Mouse (Mus musculus): ENCODE data around the gene Man1a. TPM values are rescaled to one million over a fixed set of nuclear protein-coding genes. Genes with fewer than 3 reads are reported as not detected.

The Man1a gene
- total and polyA plus RNA-seq, 3 experiments: 5.8 to 7.3 TPM; not detected in 1

DNA sequence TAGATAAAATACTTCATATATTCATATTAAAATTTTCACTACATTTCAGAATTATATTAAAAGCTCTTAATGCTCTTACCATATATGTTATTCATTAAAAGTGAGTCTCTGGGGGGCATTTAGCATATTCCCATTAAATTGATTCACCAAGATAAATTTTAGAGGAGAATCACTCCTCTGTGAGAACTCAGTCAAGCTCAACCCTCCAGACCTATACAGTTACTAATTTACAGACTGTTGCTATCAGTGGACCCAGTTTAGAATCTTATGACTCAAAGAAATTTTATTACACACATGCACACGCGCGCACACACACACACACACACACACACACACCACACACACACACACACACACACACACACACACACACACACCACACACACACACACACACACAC, 81.8 kb downstream of the Man1a start:
- H3K79me2 ChIP-seq (ENCODE audit: control insufficient read depth, insufficient read depth, low read length, poor library complexity): no peaks in the 10 kb centered on the region
- H3K36me3 ChIP-seq (ENCODE audit: control insufficient read depth in 1 of 2, insufficient read depth in 2 of 2, low read length in 2 of 2): no peaks in the 10 kb centered on the region
- no peak overlapping the region for H3K9ac ChIP-seq (ENCODE audit: control insufficient read depth, low read depth, low read length, poor library complexity, severe bottlenecking)
- no peaks in the 10 kb centered on the region for H3K4me1 ChIP-seq (ENCODE audit: control insufficient read depth in 1 of 2, insufficient read depth in 2 of 2, low read length in 2 of 2)
- H3K9me3 ChIP-seq (replicated peaks; ENCODE audit: insufficient read depth, low read length): no peaks in the 10 kb centered on the region
- no peak overlapping the region for H3K4me3 ChIP-seq (ENCODE audit: control insufficient read depth in 1 of 2, insufficient read depth in 1 of 2, low read depth in 2 of 2, low read length in 2 of 2)
- TF ChIP-seq UBTF (IDR thresholded peaks at IDR 0.05; ENCODE audit: borderline replicate concordance, insufficient read depth, low read depth, low read length): no peak
- TF ChIP-seq SMC3 (IDR thresholded peaks at IDR 0.05; ENCODE audit: low read depth, low read length): no peak
- no peak for TF ChIP-seq POLR2A (IDR thresholded peaks at IDR 0.05; ENCODE audit: control insufficient read depth in 1 of 2, insufficient read depth in 1 of 2, low read depth in 1 of 2, low read length in 2 of 2, poor library complexity in 1 of 2)
- TF ChIP-seq MAFK (IDR thresholded peaks at IDR 0.05; ENCODE audit: borderline replicate concordance, low read depth, low read length): no peak
- no peak for TF ChIP-seq NELFE (IDR thresholded peaks at IDR 0.05; ENCODE audit: low read depth, low read length)
- no peak for TF ChIP-seq SIN3A (IDR thresholded peaks at IDR 0.05; ENCODE audit: low read length)
- no peak for TF ChIP-seq TAL1 (IDR thresholded peaks at IDR 0.05; ENCODE audit: low read length)
- no peak for TF ChIP-seq USF1 (IDR thresholded peaks at IDR 0.05; ENCODE audit: low read depth, low read length)
- H3K27ac ChIP-seq (ENCODE audit: control insufficient read depth, low read depth, low read length): no peak overlapping the region
- DNase-seq (ENCODE audit: low read depth, low spot score): no peak
- H3K27me3 ChIP-seq (ENCODE audit: control insufficient read depth in 1 of 2, insufficient read depth in 2 of 2, low read length in 2 of 2): no peaks in the 10 kb centered on the region

- TF ChIP-seq ELF1 (IDR thresholded peaks at IDR 0.05; ENCODE audit: low read depth, low read length): no peak
- no peak for TF ChIP-seq SIN3A (IDR thresholded peaks at IDR 0.05; ENCODE audit: low read length)
- Histone ChIP-seq H3K27me3 (ENCODE audit: control insufficient read depth in 1 of 2, insufficient read depth in 2 of 2, low read length in 2 of 2) (no peaks in the 10 kb centered on the region), H3K4me1 (ENCODE audit: control insufficient read depth in 1 of 2, insufficient read depth in 2 of 2, low read length in 2 of 2) (no peaks in the 10 kb centered on the region), H3K79me2 (ENCODE audit: control insufficient read depth, insufficient read depth, low read length, poor library complexity) (no peaks in the 10 kb centered on the region), H3K27ac (ENCODE audit: control insufficient read depth, low read depth, low read length) (no peak overlapping the region), H3K9ac (ENCODE audit: control insufficient read depth, low read depth, low read length, poor library complexity, severe bottlenecking) (no peak overlapping the region), H3K36me3 (ENCODE audit: control insufficient read depth in 1 of 2, insufficient read depth in 2 of 2, low read length in 2 of 2) (no peaks in the 10 kb centered on the region), H3K4me3 (ENCODE audit: control insufficient read depth in 1 of 2, insufficient read depth in 1 of 2, low read depth in 2 of 2, low read length in 2 of 2) (no peak overlapping the region), H3K9me3 (replicated peaks; ENCODE audit: insufficient read depth, low read length) (no peaks in the 10 kb centered on the region)
- DNase-seq (ENCODE audit: low read depth, low spot score): no peak
Observed at GRCm38 (mm10) chr10:53990434-53990833, 86.0 kb downstream of the Man1a start.

GRCm38 (mm10) chr10:53984894-53985293, 91.5 kb downstream of the Man1a start:
- no peak overlapping the region for H3K9ac ChIP-seq (ENCODE audit: control insufficient read depth, low read depth, low read length, poor library complexity, severe bottlenecking)
- H3K27me3 ChIP-seq (ENCODE audit: control insufficient read depth in 1 of 2, insufficient read depth in 2 of 2, low read length in 2 of 2): no peaks in the 10 kb centered on the region
- no peak overlapping the region for H3K4me3 ChIP-seq (ENCODE audit: control insufficient read depth in 1 of 2, insufficient read depth in 1 of 2, low read depth in 2 of 2, low read length in 2 of 2)
- DNase-seq (ENCODE audit: low read depth, low spot score): no peak
- TF ChIP-seq ZKSCAN1 (IDR thresholded peaks at IDR 0.05; ENCODE audit: low read depth, low read length): no peak
- TF ChIP-seq SMC3 (IDR thresholded peaks at IDR 0.05; ENCODE audit: low read depth, low read length): no peak
- TF ChIP-seq SIN3A (IDR thresholded peaks at IDR 0.05; ENCODE audit: low read length): no peak
- TF ChIP-seq MYB (IDR thresholded peaks at IDR 0.05; ENCODE audit: low read depth, low read length): no peak
- TF ChIP-seq GABPA (IDR thresholded peaks at IDR 0.05; ENCODE audit: low read depth, low read length): no peak
- no peak for TF ChIP-seq UBTF (IDR thresholded peaks at IDR 0.05; ENCODE audit: borderline replicate concordance, insufficient read depth, low read depth, low read length)
- no peak for TF ChIP-seq HCFC1 (IDR thresholded peaks at IDR 0.05; ENCODE audit: low read depth, low read length)
- no peak for TF ChIP-seq NRF1 (IDR thresholded peaks at IDR 0.05; ENCODE audit: insufficient read depth, low read depth, low read length, poor library complexity, severe bottlenecking)
- TF ChIP-seq EP300 (IDR thresholded peaks at IDR 0.05; ENCODE audit: low read depth in 1 of 2, low read length in 2 of 2): no peak
- no peak for TF ChIP-seq TAL1 (IDR thresholded peaks at IDR 0.05; ENCODE audit: low read length)
- TF ChIP-seq MYC (IDR thresholded peaks at IDR 0.05; ENCODE audit: low read depth, low read length): no peak
- no peak for TF ChIP-seq CHD1 (IDR thresholded peaks at IDR 0.05; ENCODE audit: low read depth, low read length)
- no peaks in the 10 kb centered on the region for H3K36me3 ChIP-seq (ENCODE audit: control insufficient read depth in 1 of 2, insufficient read depth in 2 of 2, low read length in 2 of 2)
- H3K9me3 ChIP-seq (replicated peaks; ENCODE audit: insufficient read depth, low read length): no peaks in the 10 kb centered on the region
- no peak overlapping the region for H3K27ac ChIP-seq (ENCODE audit: control insufficient read depth, low read depth, low read length)
- H3K4me1 ChIP-seq (ENCODE audit: control insufficient read depth in 1 of 2, insufficient read depth in 2 of 2, low read length in 2 of 2): no peaks in the 10 kb centered on the region
- H3K79me2 ChIP-seq (ENCODE audit: control insufficient read depth, insufficient read depth, low read length, poor library complexity): no peaks in the 10 kb centered on the region

Data from MEL (cell line).